Mouse (Mus musculus) E14TG2a.4 (cell line): ENCODE results near the gene 4930562C15Rik.

Source experiments
- H3K27me3 ChIP-seq: 2 replicates; pipeline ENCODE4 v1.6.1; 2014; ENCODE audit warnings: low read length, control low read depth; ENCODE audit not compliant: insufficient read depth
- H3K36me3 ChIP-seq: 2 replicates; pipeline ENCODE4 v1.6.1; 2014; ENCODE audit warnings: low read length, control low read depth; ENCODE audit not compliant: insufficient read depth
- H3K4me1 ChIP-seq: replicated peaks from 2 replicates; pipeline ENCODE4 v1.6.1; 2014; ENCODE audit warnings: low read depth, low read length, control low read depth
- H3K4me3 ChIP-seq: replicated peaks from 2 replicates; pipeline ENCODE4 v1.5.1; 2014; ENCODE audit warnings: mild to moderate bottlenecking, low read length
- H3K9me3 ChIP-seq: 2 replicates; pipeline ENCODE4 v1.6.1; 2014; ENCODE audit warnings: low read length, control low read depth
- CTCF ChIP-seq: conservative IDR thresholded peaks from 2 replicates; pipeline ENCODE4 v1.5.1; 2014; ENCODE audit warnings: low read length
- NANOG ChIP-seq: IDR thresholded peaks from 2 replicates; pipeline ENCODE4 v1.6.1; 2014; ENCODE audit warnings: borderline replicate concordance, low read length, mixed read lengths
- POU5F1 ChIP-seq: IDR thresholded peaks from 2 replicates; pipeline ENCODE4 v1.6.1; 2014; ENCODE audit warnings: low read length, borderline replicate concordance

The 4930562C15Rik gene

DNA sequence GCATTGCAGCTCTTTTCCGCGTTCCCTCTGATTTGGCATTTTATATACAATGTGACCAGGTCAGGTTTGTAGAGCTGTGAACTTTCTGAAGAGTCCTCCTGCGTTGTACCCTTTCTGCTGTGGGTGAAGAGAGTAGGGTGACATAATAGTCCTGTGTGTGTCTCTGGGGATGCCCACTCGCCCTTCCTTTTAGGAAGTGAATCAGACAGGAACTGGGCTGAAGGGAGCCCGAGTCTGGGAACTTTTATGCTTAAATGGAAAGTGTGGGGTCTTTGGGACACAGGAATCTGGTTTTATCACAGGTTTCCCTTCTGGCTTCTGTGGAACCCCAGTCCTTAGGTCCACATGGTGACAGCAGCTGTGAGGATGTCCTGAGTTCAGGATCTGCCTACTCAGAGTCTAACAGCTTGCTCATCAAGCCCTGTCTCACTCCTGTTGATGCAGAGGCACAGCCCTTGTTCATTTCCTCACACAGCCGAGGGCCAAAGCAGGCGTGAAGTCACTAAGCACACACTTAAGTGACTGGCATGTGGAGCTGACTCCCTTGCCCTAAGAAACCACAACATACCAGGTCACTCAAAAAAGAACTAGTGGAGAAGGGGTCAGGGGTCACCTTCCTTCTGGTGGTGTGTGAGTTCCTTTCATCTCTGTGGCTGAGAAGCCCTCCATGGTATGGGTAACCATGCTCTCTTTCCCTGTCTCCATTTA, 59.1 kb downstream of the 4930562C15Rik start:
- Histone ChIP-seq H3K9me3 (no peaks in the 10 kb centered on the region), H3K4me1 (peaks cover 81% of the 10 kb centered on the region), H3K27me3 (no peaks in the 10 kb centered on the region), H3K4me3 (0 out of 2 replicates have a peak overlapping the region, but pooled peaks have one; percentile 8), H3K36me3 (peaks cover 9% of the 10 kb centered on the region)
- TF ChIP-seq CTCF (no peak), NANOG (no peak), POU5F1 (no peak)

DNA sequence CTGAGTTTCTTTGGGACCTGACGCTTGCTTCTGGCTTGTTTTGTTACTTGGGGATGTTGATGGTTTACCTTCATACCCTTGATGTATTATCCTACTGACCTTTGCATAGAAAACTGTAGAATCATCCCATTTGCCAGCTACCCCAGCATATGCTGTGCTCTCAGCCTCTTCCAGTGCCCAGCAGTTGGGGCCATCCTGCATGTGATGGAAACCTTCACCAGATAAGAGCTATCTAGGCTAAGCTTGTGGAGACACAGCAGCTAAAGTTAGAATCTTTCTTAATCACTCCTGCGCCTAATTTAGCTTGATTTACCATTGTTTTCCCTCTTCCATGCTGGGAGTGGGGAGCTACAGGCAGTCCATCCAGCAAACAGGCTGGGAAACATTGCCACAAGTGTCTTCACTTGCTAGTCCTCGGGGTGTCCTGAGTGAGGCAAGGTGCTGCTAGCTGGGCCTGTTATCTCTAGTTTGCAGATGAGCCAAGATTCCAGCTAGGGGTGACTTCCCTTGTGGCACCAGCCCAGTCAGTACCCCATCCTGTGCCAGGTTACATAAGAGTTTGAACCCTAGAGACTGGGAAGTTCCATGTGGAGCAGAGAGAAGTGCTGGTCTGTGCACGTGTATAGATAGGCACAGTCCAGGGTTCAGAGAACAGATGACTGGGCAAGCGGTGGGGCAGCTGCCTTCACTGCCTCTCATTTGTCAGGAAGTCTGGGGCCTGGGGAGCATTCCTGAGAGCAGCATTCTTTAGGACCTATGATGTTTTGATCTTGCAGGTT, 61.2 kb downstream of the 4930562C15Rik start:
- peaks cover 2% of the 10 kb centered on the region for H3K36me3 ChIP-seq
- no peak overlapping the region for H3K4me3 ChIP-seq
- peaks cover 83% of the 10 kb centered on the region for H3K4me1 ChIP-seq
- no peaks in the 10 kb centered on the region for H3K27me3 ChIP-seq
- TF ChIP-seq POU5F1 (no peak), NANOG (no peak), CTCF (no peak)
- H3K9me3 ChIP-seq: no peaks in the 10 kb centered on the region

DNA sequence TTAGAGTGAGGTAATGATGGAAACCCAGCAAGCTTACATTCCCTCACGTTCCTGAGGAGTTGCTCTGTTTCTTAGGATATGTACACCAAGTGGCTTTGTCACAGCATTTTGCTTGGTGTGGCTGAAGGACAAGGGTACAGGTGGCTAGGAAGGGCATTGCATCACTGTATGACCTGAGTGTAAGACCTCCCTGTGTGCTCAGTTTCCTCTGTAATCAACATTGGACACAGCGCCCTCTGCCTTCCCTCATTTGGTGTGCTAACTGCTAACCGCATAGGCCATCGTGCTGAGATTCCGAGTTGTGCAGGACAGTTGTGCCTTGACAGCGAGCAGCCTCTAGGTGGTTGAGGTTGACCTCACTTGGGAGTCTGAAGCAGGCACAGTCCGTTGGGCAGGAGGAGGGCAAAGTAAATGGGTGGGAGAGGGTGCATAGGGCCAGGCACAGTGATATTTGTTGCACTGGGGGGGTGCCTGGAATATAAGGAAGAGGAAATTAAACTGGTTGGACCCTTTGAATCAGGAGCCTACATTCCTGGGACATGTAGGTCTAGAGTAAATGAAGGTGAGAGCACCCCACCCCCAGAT, 62.0 kb downstream of the 4930562C15Rik start:
- Histone ChIP-seq H3K36me3 (no peaks in the 10 kb centered on the region), H3K4me3 (no peak overlapping the region), H3K4me1 (peaks cover 86% of the 10 kb centered on the region), H3K9me3 (no peaks in the 10 kb centered on the region), H3K27me3 (no peaks in the 10 kb centered on the region)
- TF ChIP-seq CTCF: peak; percentile 43
- no peak for TF ChIP-seq NANOG
- TF ChIP-seq POU5F1: no peak

DNA sequence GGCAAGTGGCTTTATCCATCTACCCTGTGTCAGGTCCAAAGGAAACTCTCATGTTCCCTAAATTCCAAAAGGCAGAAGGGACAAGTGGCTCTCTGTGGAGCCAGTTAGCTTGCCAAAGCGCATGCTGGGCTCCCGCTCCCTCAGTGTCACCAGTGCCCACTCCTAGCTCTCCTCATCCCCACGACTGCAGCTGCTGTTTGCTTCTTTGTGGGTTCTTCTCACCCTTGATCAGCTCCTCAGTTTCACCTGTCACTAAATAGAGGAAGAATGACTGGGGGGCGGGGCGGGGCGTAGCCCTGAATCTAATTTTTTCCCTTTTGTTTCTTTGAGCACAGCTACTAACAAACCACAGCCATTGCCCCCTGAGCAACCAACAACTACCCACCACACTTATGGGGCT, 63.7 kb downstream of the 4930562C15Rik start:
- TF ChIP-seq POU5F1: no peak
- TF ChIP-seq NANOG: no peak
- no peak for TF ChIP-seq CTCF
- H3K27me3 ChIP-seq: no peaks in the 10 kb centered on the region
- H3K36me3 ChIP-seq: peaks cover 5% of the 10 kb centered on the region
- H3K4me1 ChIP-seq: peaks cover 73% of the 10 kb centered on the region
- H3K9me3 ChIP-seq: no peaks in the 10 kb centered on the region
- H3K4me3 ChIP-seq: 0 out of 2 replicates have a peak overlapping the region, but pooled peaks have one; percentile 23

DNA sequence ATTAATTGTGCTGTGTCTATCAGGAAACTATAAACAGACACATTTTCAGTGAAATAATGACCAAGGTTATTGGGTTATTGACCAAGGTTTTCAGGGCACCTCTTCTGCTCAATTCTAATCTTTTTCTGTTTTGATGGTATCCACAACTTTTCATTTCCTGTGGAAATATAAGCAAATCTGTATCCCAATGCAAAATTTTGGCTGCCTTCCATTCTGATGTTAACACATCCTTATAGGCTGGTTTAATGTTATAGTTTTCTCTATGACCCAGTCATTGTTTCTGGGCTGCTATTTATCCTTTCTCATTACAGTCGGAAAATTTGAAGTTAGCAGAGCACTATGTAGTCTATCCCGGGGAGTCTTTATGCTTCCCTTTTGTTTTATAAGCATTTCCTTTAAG, 64.5 kb downstream of the 4930562C15Rik start:
- H3K36me3 ChIP-seq: peaks cover 5% of the 10 kb centered on the region
- H3K27me3 ChIP-seq: no peaks in the 10 kb centered on the region
- H3K4me1 ChIP-seq: peaks cover 65% of the 10 kb centered on the region
- H3K9me3 ChIP-seq: no peaks in the 10 kb centered on the region
- H3K4me3 ChIP-seq: no peak overlapping the region
- TF ChIP-seq NANOG: no peak
- no peak for TF ChIP-seq POU5F1
- TF ChIP-seq CTCF: no peak

DNA sequence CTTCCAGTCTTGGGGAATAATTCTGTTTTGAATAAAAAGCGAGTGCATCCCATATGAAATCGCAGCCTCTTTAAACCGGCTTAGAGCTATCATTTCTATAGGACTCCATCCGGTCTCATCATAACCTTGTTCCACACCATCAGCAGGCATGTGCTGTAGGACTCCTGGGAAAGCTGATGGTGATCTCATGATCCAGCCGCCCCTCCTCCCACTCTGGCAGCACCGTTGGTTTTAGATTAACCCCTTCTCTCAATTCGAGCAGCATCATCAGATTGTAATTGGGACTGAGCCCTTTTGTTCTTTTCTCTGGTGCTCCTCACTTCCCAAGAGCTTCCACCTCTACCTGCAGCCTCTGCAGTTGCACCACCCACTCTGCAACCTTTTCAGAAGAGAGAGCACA, 66.0 kb downstream of the 4930562C15Rik start:
- Histone ChIP-seq H3K27me3 (no peaks in the 10 kb centered on the region), H3K4me1 (peaks cover 54% of the 10 kb centered on the region), H3K36me3 (peaks cover 5% of the 10 kb centered on the region), H3K4me3 (no peak overlapping the region), H3K9me3 (no peaks in the 10 kb centered on the region)
- no peak for TF ChIP-seq POU5F1
- no peak for TF ChIP-seq NANOG
- no peak for TF ChIP-seq CTCF

DNA sequence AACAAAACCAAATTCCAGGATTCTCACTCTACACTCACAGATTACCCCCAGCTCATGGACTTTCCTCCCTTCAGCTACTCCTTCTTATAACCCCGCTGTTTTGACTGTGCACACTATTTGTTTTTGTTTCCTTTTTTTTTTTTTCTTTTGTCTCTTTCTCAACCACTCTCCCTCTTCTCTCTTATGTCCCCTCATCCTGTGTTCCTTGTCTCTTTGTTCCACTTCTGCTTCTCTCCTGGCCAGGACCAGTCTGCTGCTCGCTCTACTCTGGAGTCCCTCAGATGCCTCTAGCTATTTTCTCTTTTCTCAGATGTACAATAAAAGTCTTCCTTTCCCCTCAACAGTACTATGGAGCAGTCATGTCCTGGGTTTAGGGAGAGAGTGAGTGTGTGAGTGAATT, 67.2 kb downstream of the 4930562C15Rik start:
- Histone ChIP-seq H3K27me3 (no peaks in the 10 kb centered on the region), H3K4me3 (no peak overlapping the region), H3K9me3 (no peaks in the 10 kb centered on the region), H3K36me3 (peaks cover 6% of the 10 kb centered on the region), H3K4me1 (peaks cover 48% of the 10 kb centered on the region)
- TF ChIP-seq NANOG: no peak
- TF ChIP-seq CTCF: no peak
- no peak for TF ChIP-seq POU5F1

DNA sequence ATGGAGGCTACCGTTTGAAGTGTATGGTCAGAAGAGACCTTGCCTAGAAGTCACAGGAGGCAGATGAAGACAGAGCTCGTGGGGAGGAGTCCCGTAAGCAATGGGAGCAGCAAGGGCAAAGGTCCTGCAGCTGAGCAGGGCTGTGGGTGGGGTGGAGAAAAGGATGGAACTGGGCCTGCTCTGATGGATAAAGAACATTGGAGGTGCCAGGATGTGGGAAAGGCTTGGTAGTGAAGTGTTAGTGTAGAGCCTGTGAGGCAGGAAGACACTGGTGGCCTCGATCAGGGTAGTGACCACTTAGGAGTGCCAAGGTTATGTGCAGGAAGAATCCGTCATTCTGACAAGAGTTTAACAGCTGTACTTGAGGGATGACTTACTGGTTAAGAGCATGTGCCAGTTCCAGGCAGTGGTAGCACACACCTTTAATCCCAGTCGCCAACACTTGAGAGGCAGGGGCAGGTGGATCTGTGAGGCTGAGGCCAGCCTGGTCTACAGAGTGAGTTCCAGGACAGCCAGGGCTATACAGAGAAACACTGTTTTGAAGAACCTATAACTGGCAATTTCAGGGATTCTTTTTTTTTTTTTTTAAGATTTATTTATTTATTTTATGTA, 68.4 kb downstream of the 4930562C15Rik start:
- TF ChIP-seq NANOG (no peak), POU5F1 (no peak), CTCF (no peak)
- H3K4me1 ChIP-seq: peaks cover 49% of the 10 kb centered on the region
- no peaks in the 10 kb centered on the region for H3K9me3 ChIP-seq
- peaks cover 9% of the 10 kb centered on the region for H3K36me3 ChIP-seq
- no peak overlapping the region for H3K4me3 ChIP-seq
- no peaks in the 10 kb centered on the region for H3K27me3 ChIP-seq
